Mouse (Mus musculus) cerebellum, adult 2 months (tissue): Measurements from ENCODE around the gene Cntnap2. TPM values are rescaled to one million over a fixed set of nuclear protein-coding genes. Genes with fewer than 3 reads are reported as not detected.

Source experiments
- DNase-seq, 2 experiments: peaks; one replicate each; pipeline ENCODE4 v3.0.0; 2021
- H3K27ac ChIP-seq: fragments of 200-500 bp; 2 replicates; pipeline ENCODE4 v1.5.1; 2012; ENCODE audit warnings: low read length, control low read depth, inconsistent platforms; ENCODE audit not compliant: insufficient read depth
- H3K27me3 ChIP-seq: fragments of 200-500 bp; 2 replicates; pipeline ENCODE4 v1.6.1; 2012; ENCODE audit warnings: inconsistent platforms, mild to moderate bottlenecking, low read length, moderate library complexity; ENCODE audit not compliant: control insufficient read depth, insufficient read depth
- H3K4me1 ChIP-seq: fragments of 200-500 bp; 2 replicates; pipeline ENCODE4 v1.6.1; 2011; ENCODE audit warnings: low read length; ENCODE audit not compliant: control insufficient read depth, insufficient read depth
- H3K4me3 ChIP-seq: fragments of 200-500 bp; replicated peaks from 2 replicates; pipeline ENCODE3; 2011; ENCODE audit warnings: mild to moderate bottlenecking, low read depth, low read length, control low read depth; ENCODE audit not compliant: insufficient read depth
- CTCF ChIP-seq: fragments of 200-500 bp; IDR thresholded peaks from 2 replicates; pipeline ENCODE4 v1.5.1; 2011; ENCODE audit warnings: low read depth, mild to moderate bottlenecking, control low read depth, low read length, moderate library complexity, borderline replicate concordance; ENCODE audit not compliant: insufficient read depth
- POLR2A ChIP-seq: fragments of 200-500 bp; IDR thresholded peaks from 2 replicates; pipeline ENCODE4 v1.6.1; 2011; ENCODE audit warnings: low read length, control low read depth, borderline replicate concordance; ENCODE audit not compliant: insufficient read depth
- WGBS: fragments of 180-500 bp; shearing (Covaris S2); methylation state at CpG from one replicate; pipeline ENCODE4 v1.1.7; 2018; 5-methylcytosine and 5-hydroxymethylcytosine counted together
- polyA plus RNA-seq: library from polyadenylated mRNA; depleted of rRNA; stranded (reverse); fragments of >200 nt; gene quantifications from 2 replicates; pipeline ENCODE4 v1.2.3, GENCODE M21; 2012

Gene Cntnap2
- polyA plus RNA-seq, 1 experiment: 32.4 TPM

- Histone ChIP-seq H3K4me1 (no peaks in the 10 kb centered on the region), H3K4me3 (no peak overlapping the region), H3K27me3 (no peaks in the 10 kb centered on the region), H3K27ac (no peak overlapping the region)
- TF ChIP-seq CTCF: no peak
- TF ChIP-seq POLR2A: no peak
- DNase-seq: no peak
- WGBS: 91% methylated on average over 1 of the region's 1 CpGs
These were observed 2284.1 kb downstream of the Cntnap2 start for GRCm38 (mm10) chr6:47343245-47343644.

DNA sequence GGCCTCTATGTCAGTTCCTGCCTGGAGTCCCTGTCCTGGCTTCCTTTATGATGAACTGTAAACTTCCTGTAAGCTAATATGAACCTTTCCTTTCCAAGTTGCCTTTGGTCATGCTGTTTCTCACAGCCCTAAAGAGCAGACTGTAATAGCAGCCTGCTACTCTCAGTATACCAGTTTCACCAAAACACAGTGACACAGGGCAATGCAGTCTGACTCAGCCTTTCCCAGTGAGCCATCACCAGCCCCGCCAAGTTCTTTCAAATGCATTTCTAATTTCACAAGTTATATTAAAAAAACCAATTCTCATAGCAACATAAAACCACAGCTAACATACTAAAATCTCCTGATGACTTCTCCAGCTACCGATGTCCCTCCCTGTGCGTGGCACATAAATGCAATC lies 2285.5 kb downstream of the Cntnap2 start:
- no peak for DNase-seq
- Histone ChIP-seq H3K27me3 (no peaks in the 10 kb centered on the region), H3K4me3 (no peak overlapping the region), H3K4me1 (no peaks in the 10 kb centered on the region), H3K27ac (no peak overlapping the region)
- WGBS: 82% methylated on average over 3 of the region's 3 CpGs
- TF ChIP-seq CTCF (no peak), POLR2A (no peak)

- Histone ChIP-seq H3K27me3 (no peaks in the 10 kb centered on the region), H3K27ac (no peak overlapping the region), H3K4me1 (no peaks in the 10 kb centered on the region), H3K4me3 (no peak overlapping the region)
- DNase-seq: no peak
- no peak for TF ChIP-seq CTCF
- 91% methylated on average over 8 of the region's 8 CpGs for WGBS
These were observed 2291.0 kb downstream of the Cntnap2 start for GRCm38 (mm10) chr6:47350100-47350690.
